Mouse (Mus musculus) T-helper 1 cell (primary cell): ENCODE data around the gene Taar9.

Source experiments
- in situ Hi-C: fragments of 300-600 bp; cut with MboI, MseI; formaldehyde crosslinking; loops from one replicate; pipeline ENCODE4 v1.15.1; 2025; ENCODE audit warnings: high pct_unique_total_duplicates

Gene Taar9

GRCm38 (mm10) chr10:24080166-24080565 is 29.2 kb downstream of the Taar9 start:
- in situ Hi-C loops, result loop anchor here (25.0 kb wide), 1 partner anchor 268 kb away; no protein-coding TSS in a partner anchor

- in situ Hi-C loops, result loop anchor here (25.0 kb wide), 1 partner anchor 264 kb away; no protein-coding TSS in a partner anchor
These were observed 33.1 kb downstream of the Taar9 start, which contains the start of gene Taar8a for GRCm38 (mm10) chr10:24076200-24076599. Gene Taar8a (plus strand): TSS chr10:24076500.

GRCm38 (mm10) chr10:24074751-24075150 is 34.6 kb downstream of the Taar9 start:
- in situ Hi-C loops, result loop anchor here (25.0 kb wide), 1 partner anchor 262 kb away; no protein-coding TSS in a partner anchor

GRCm38 (mm10) chr10:24058986-24059385 is 50.3 kb downstream of the Taar9 start:
- in situ Hi-C loops, result no loop called here
